Mouse (Mus musculus): Measurements from ENCODE around the gene Med7. TPM values are rescaled to one million over a fixed set of nuclear protein-coding genes. Genes with fewer than 3 reads are reported as not detected.

The Med7 gene
- 10 to 100 TPM; 39.3 to 39.7 TPM for total RNA-seq (2021)
- long read RNA-seq, experiment 1, transcript Med7-203 (3 exons, 2,547 nt): major isoform, 6 of 18 reads
- long read RNA-seq, experiment 1, partial matches to known transcripts: 1 of 18 reads
- long read RNA-seq, experiment 1, other reads (novel, unspliced or antisense): 2 of 18 reads
- long read RNA-seq, experiment 2, transcript Med7-203 (3 exons, 2,547 nt): major isoform, 15 of 32 reads
- long read RNA-seq, experiment 2, partial matches to known transcripts: 0 of 32 reads
- long read RNA-seq, experiment 2, other reads (novel, unspliced or antisense): 7 of 32 reads

GRCm38 (mm10) chr11:46436760-46437458 is at the start of gene Med7:
Med7 (plus strand) TSS chr11:46436925.
- peak; percentile 75 to 84 for DNase-seq (ENCODE audit: low spot score in 2 of 2)

- DNase-seq (ENCODE audit: low spot score in 2 of 2): no peak
These were observed 49.7 kb upstream of the Med7 start for GRCm38 (mm10) chr11:46387061-46387460.

DNA sequence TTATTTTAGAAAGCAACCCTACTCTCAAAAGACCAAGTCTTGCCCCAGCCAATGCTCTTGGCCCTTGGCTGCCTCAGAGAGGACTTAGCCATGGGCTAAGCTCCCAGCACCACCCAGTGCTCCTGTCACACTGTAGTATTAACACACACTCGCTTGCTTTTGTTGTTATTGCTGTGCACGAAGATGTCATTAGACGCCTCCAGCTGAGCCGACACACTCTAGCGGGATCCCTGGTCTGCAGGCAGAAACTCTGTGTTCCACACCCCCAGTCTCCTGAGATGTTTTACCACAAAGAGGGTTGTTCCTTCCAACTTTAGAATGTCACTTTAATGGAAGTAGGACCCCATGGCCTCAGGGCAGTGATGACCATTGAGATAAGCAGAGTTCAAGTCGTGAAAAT is 48.3 kb upstream of the Med7 start:
- DNase-seq (ENCODE audit: low spot score in 2 of 2): no peak

GRCm38 (mm10) chr11:46389336-46390117 is 47.2 kb upstream of the Med7 start, which contains the start of gene Itk:
Itk (minus strand) TSS chr11:46389515.
- no peak for DNase-seq (ENCODE audit: low spot score in 2 of 2)

DNA sequence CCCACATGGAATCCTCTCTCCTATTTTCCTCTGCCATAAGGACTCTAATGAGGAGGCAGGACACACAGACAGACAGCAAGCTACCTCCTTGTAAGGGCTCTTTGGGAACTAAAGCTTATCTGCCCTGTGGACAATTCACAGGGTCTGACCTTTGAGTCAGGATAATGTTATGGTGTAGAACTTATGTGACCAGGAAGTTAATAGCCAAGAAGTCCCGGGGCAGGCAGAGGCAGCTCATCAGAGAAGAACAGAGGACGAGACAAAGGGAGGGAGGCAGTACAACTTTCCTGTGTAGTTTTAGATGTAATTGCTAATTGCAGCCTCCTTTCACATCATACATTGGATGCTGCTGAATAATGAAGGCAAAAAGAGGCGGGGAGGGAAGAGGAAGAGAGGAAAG is 46.1 kb upstream of the Med7 start:
- no peak for DNase-seq (ENCODE audit: low spot score in 2 of 2)

GRCm38 (mm10) chr11:46392890-46393289 is 43.8 kb upstream of the Med7 start:
- no peak for DNase-seq (ENCODE audit: low spot score in 2 of 2)

DNA sequence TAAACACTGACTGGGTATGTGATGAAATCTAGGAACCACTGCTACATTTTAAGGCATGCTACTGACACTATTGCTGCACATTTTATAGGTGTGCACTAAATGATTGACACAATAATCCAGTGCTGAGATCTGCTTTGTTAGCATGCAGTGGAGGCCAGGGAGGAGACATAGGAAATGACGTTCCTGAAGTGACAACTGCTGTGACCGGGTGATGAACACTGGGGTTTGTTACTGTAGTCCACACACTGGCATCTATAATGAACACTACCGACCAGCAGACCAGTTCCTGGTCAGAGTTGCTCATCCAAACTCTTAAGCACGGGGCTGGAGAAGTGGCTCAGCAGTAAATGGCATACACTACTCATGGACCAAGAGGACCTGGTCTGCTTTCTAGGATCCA is 43.3 kb upstream of the Med7 start:
- DNase-seq (ENCODE audit: low spot score in 2 of 2): no peak

GRCm38 (mm10) chr11:46395088-46395487 is 41.6 kb upstream of the Med7 start:
- DNase-seq (ENCODE audit: low spot score in 2 of 2): no peak

DNA sequence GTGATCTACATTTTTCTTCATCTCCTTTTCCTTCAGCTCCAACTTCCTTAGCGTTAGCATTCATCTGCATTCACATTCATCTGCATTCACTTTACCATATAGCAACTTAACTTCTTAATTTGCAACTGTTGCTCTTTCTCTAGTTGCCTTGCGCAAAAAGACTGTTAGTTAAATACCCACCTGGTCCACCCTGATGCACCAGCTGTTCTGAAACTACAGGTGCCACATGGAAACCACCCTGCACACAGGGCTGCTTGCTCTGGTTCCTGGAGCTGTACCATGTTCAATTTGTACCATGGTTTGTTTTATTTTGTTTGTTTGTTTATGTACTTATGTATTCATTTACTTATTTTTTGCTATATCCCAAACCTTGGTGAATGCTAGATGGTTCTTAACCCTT is 41.0 kb upstream of the Med7 start:
- DNase-seq (ENCODE audit: low spot score in 2 of 2): no peak

- no peak for DNase-seq (ENCODE audit: low spot score in 2 of 2)
These were observed 40.4 kb upstream of the Med7 start, which contains the start of gene Fam71b for GRCm38 (mm10) chr11:46396167-46396859. Fam71b (plus strand) TSS chr11:46396559.

DNA sequence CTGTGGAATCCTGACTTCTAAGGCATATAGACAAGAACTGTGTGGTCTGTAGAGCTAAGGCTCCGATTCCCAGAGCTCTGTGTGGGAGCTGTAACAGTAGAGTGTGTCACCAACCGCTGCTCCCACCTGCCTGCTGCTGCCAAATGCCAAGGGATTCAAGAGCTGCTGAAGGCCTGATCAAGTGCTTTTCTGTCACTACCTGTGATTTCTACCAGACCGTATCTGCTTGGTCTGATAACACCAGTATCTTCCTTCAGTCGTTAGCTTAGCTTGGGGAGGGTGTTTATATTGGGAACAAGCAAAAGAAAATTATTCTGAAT is 39.9 kb upstream of the Med7 start:
- no peak for DNase-seq (ENCODE audit: low spot score in 2 of 2)

GRCm38 (mm10) chr11:46397900-46398299 is 38.8 kb upstream of the Med7 start:
- no peak for DNase-seq (ENCODE audit: low spot score in 2 of 2)

DNA sequence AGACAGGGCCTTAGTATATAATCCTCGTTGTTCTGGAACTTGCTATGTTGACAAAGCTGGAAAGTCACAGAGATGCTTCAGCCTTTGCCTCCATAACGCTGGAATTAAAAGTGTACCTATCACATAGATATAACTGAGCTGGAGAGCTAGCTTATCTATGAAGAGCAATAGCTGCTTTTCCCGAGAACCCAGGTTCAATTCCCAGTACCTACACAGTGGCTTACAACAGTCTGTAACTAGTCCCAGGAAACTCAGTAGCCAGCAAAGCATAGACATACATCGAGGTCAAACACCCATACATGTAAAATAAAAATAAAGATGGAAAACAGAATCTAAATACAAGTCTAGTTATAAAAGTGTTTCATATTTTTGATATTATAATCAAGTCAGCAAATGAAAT is 38.3 kb upstream of the Med7 start:
- DNase-seq (ENCODE audit: low spot score in 2 of 2): no peak

DNA sequence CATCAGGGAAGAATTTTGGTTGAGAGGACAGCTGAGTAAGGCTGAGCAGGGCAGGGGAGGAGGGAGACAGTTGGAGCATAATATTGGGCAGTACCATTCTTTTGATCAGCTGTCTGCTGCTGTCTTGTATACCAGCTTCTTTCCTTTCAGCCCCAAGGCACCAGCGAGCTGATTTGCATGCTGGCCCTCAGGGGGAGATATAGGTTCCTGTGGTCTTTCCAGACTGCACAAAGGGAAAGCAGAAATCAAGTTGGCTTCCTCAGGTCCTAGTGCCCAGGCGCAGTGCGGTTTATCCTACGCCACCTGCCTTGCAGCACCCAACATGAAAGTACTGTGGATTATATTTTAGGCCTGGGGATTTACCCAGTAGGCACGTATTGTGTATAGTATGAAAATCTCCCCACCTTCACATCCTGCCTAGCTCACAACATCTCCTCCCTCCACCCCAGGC is 37.8 kb upstream of the Med7 start:
- DNase-seq (ENCODE audit: low spot score in 2 of 2): no peak

GRCm38 (mm10) chr11:46401555-46401954 is 35.2 kb upstream of the Med7 start:
- no peak for DNase-seq (ENCODE audit: low spot score in 2 of 2)

DNA sequence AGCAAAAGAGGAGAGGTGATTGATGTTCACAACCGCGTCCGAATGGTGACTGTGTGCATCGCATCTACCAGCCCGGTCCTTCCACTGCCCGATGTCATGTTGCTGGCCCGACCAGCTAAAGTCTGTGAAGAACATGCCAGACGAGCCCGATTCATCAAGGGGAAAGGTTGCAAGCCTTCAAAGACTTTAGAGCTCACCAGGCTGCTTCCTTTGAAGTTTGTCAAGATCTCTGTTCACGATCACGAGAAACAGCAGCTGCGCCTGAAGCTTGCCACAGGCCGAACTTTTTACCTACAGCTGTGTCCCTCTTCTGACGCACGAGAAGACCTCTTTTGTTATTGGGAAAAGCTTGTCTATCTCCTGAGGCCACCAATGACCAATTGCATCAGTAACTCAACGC is 31.7 kb upstream of the Med7 start:
- no peak for DNase-seq (ENCODE audit: low spot score in 2 of 2)

DNA sequence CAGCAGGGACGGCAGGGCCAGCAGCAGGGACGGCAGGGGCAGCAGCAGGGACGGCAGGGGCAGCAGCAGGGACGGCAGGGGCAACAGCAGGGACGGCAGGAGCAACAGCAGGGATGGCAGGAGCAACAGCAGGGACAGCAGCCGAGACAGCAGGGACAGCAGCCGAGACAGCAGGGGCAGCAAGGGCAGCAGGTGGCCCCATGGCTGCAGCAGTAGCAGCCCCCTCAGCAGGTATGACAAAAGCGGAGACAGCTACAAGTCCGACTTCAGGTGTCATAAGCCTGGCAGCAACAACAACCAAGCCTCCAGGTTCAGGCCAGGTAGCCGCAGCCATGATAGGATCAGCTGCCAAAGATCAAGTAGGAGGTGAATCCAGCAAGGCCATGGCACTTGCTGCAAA is 30.0 kb upstream of the Med7 start:
- no peak for DNase-seq (ENCODE audit: low spot score in 2 of 2)

GRCm38 (mm10) chr11:46410018-46410563 is 26.6 kb upstream of the Med7 start:
- DNase-seq (ENCODE audit: low spot score in 2 of 2): no peak

GRCm38 (mm10) chr11:46418438-46418837 is 18.3 kb upstream of the Med7 start:
- no peak for DNase-seq (ENCODE audit: low spot score in 2 of 2)

DNA sequence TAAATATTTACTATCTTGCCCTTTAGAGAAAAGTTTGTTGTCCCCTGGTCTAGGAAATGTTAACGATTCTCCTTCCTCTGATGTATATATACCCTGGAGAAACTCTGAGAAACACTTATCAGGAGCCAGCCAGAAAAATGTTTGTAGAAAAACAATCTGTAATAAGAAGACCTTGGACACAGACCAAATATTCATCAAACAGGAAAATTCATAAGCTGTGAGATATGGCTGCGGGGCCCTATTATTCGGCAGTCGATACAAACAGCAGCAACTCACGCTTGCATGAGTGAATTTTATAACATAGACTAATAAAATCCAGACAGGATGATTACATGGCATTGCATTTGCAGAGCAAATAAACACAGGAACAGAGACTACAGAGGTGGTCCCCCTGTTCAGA is 17.9 kb upstream of the Med7 start:
- DNase-seq (ENCODE audit: low spot score in 2 of 2): no peak
